Mouse (Mus musculus): ENCODE results near the gene Smoc2. TPM values are rescaled to one million over a fixed set of nuclear protein-coding genes. Genes with fewer than 3 reads are reported as not detected.

Smoc2 gene
- polyA plus RNA-seq, 1 experiment from 2014 or later: 4.6 TPM

GRCm38 (mm10) chr17:14280425-14280833 is 1.1 kb downstream of the Smoc2 start:
- DNase-seq (no peak), ATAC-seq (ENCODE audit: low read depth) (no peak)
- Histone ChIP-seq H3K4me2 (peak overlapping the region; percentile 51), H3K4me1 (replicated peaks) (no peaks in the 10 kb centered on the region), H3K9ac (no peak overlapping the region), H3K36me3 (no peaks in the 10 kb centered on the region), H3K9me3 (replicated peaks) (no peaks in the 10 kb centered on the region), H3K4me3 (replicated peaks) (peak overlapping the region; percentile 43), H3K27ac (no peak overlapping the region), H3K27me3 (peaks cover 71% of the 10 kb centered on the region)
- WGBS (ENCODE audit: insufficient replicate concordance): 1% methylated on average over 31 of the region's 31 CpGs

- peak; percentile 23 for DNase-seq
- H3K9ac ChIP-seq: no peak overlapping the region
- H3K27ac ChIP-seq: no peak overlapping the region
- no peaks in the 10 kb centered on the region for H3K4me1 ChIP-seq (replicated peaks)
- WGBS (ENCODE audit: insufficient replicate concordance): 41% methylated on average over 7 of the region's 7 CpGs
- H3K9me3 ChIP-seq (replicated peaks): no peaks in the 10 kb centered on the region
- no peak for ATAC-seq (ENCODE audit: low read depth)
- H3K36me3 ChIP-seq: no peaks in the 10 kb centered on the region
- H3K27me3 ChIP-seq: peaks cover 10% of the 10 kb centered on the region; the same call in 1 of the 2 replicates
- H3K4me2 ChIP-seq: no peak overlapping the region
- H3K4me3 ChIP-seq (replicated peaks): no peak overlapping the region
Measured at GRCm38 (mm10) chr17:14288015-14288616, 8.8 kb downstream of the Smoc2 start.

GRCm38 (mm10) chr17:14293617-14294016 is 14.3 kb downstream of the Smoc2 start:
- no peaks in the 10 kb centered on the region for H3K4me1 ChIP-seq (replicated peaks)
- 48% methylated on average over 5 of the region's 5 CpGs for whole genome bisulfite sequencing (ENCODE audit: insufficient replicate concordance)
- H3K9me3 ChIP-seq (replicated peaks): no peaks in the 10 kb centered on the region
- H3K4me3 ChIP-seq (replicated peaks): no peak overlapping the region
- H3K36me3 ChIP-seq: no peaks in the 10 kb centered on the region
- no peaks in the 10 kb centered on the region for H3K27me3 ChIP-seq
- DNase-seq: no peak
- no peak overlapping the region for H3K9ac ChIP-seq
- H3K27ac ChIP-seq: no peak overlapping the region
- no peak overlapping the region for H3K4me2 ChIP-seq
- ATAC-seq (ENCODE audit: low read depth): no peak

- Histone ChIP-seq H3K4me3 (replicated peaks) (no peak overlapping the region), H3K4me1 (replicated peaks) (no peaks in the 10 kb centered on the region), H3K27ac (no peak overlapping the region), H3K36me3 (no peaks in the 10 kb centered on the region), H3K9ac (no peak overlapping the region), H3K27me3 (no peaks in the 10 kb centered on the region), H3K9me3 (replicated peaks) (no peaks in the 10 kb centered on the region), H3K4me2 (no peak overlapping the region)
- ATAC-seq (ENCODE audit: low read depth) (no peak), DNase-seq (no peak)
- 44% methylated on average over 3 of the region's 3 CpGs for WGBS (ENCODE audit: insufficient replicate concordance)
Measured at GRCm38 (mm10) chr17:14295146-14295545, 15.8 kb downstream of the Smoc2 start.

GRCm38 (mm10) chr17:14300361-14300760 is 21.1 kb downstream of the Smoc2 start:
- Histone ChIP-seq H3K27me3 (no peaks in the 10 kb centered on the region), H3K9ac (no peak overlapping the region), H3K36me3 (no peaks in the 10 kb centered on the region), H3K4me2 (no peak overlapping the region), H3K4me1 (replicated peaks) (no peaks in the 10 kb centered on the region), H3K9me3 (replicated peaks) (no peaks in the 10 kb centered on the region), H3K4me3 (replicated peaks) (no peak overlapping the region), H3K27ac (no peak overlapping the region)
- WGBS (ENCODE audit: insufficient replicate concordance): 53% methylated on average over 5 of the region's 5 CpGs
- DNase-seq: no peak
- no peak for ATAC-seq (ENCODE audit: low read depth)

DNA sequence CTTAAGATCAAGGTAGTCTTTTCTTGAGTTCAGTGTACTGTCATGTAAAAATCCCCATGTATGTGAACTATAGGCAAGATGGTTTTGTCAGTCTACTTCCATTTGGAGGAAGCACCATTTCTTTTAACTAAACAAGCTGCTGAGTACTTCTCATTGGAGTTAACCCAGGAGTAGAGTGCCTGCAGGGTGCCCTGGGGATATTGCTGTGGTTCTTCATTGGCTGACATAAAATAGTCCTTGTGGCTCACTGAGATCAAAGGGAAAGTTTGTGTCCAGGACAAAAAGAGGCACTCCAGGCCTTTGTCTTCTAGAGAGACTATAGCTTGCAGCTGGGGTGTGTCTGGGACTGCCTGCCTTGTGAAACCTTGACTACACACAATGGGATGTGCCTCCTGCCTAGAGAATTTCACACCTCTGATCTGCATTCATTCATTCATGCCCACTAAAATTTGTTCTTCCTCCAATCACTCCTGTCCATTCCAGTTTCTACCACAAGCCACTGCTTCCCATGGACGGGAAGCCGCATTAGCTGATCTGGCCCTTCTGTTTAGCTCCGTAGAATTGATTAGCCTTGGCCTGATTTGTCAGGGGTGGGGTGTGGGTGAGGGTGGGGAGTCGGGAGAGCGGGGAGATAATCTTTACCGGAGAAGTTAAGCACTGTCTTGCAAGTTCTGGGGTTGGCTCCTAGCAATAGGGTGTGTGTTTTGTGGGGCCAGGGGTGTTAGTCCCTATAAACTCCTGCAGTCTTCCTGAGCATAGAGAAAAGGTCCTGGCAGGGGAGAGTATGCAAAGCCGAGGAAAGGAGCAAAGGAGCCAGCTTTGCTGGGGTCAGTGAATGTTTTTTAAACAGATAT is 22.4 kb downstream of the Smoc2 start:
- no peak overlapping the region for H3K9ac ChIP-seq
- ATAC-seq (ENCODE audit: low read depth) (no peak), DNase-seq (no peak)
- H3K4me2 ChIP-seq: no peak overlapping the region
- H3K27ac ChIP-seq: no peak overlapping the region
- 28% methylated on average over 7 of the region's 7 CpGs for WGBS (ENCODE audit: insufficient replicate concordance)
- no peaks in the 10 kb centered on the region for H3K4me1 ChIP-seq (replicated peaks)
- no peaks in the 10 kb centered on the region for H3K36me3 ChIP-seq
- no peak overlapping the region for H3K4me3 ChIP-seq (replicated peaks)
- no peaks in the 10 kb centered on the region for H3K27me3 ChIP-seq
- no peaks in the 10 kb centered on the region for H3K9me3 ChIP-seq (replicated peaks)

GRCm38 (mm10) chr17:14302356-14302755 is 23.1 kb downstream of the Smoc2 start:
- ATAC-seq (ENCODE audit: low read depth) (no peak), DNase-seq (no peak)
- 58% methylated on average over 6 of the region's 6 CpGs for WGBS (ENCODE audit: insufficient replicate concordance)

DNA sequence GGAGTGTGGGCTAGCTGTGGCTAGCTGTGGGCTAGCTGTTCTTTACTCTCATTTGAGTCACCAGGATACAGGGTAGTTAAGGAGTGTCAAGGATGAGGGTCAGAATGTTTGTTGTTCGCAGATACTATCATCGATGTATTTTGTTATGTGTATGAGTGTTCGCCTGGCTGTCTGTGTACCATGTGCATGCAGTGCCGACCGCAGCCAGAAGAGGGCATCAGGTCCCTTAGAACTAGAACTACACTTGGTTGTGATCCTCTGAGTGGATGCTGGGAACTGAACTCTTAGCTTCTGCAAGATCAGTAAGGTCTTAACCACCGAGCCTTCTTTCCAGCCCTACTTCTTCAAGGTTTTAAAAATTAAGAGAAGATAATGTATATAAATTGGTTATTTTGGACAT is 24.4 kb downstream of the Smoc2 start:
- Histone ChIP-seq H3K9me3 (replicated peaks) (no peaks in the 10 kb centered on the region), H3K36me3 (no peaks in the 10 kb centered on the region), H3K27ac (no peak overlapping the region), H3K27me3 (no peaks in the 10 kb centered on the region), H3K4me1 (replicated peaks) (no peaks in the 10 kb centered on the region), H3K4me2 (no peak overlapping the region), H3K9ac (no peak overlapping the region), H3K4me3 (replicated peaks) (no peak overlapping the region)
- DNase-seq (no peak), ATAC-seq (ENCODE audit: low read depth) (no peak)
- 81% methylated on average over 6 of the region's 6 CpGs for WGBS (ENCODE audit: insufficient replicate concordance)

More at GRCm38 (mm10) chr17:14302356-14302755, 23.1 kb downstream of the Smoc2 start:
- Histone ChIP-seq H3K4me1 (replicated peaks) (no peaks in the 10 kb centered on the region), H3K9ac (no peak overlapping the region), H3K27ac (no peak overlapping the region), H3K4me3 (replicated peaks) (no peak overlapping the region), H3K4me2 (no peak overlapping the region), H3K36me3 (no peaks in the 10 kb centered on the region), H3K27me3 (no peaks in the 10 kb centered on the region), H3K9me3 (replicated peaks) (no peaks in the 10 kb centered on the region)

GRCm38 (mm10) chr17:14309884-14310283 is 30.6 kb downstream of the Smoc2 start:
- ATAC-seq (ENCODE audit: low read depth) (no peak), DNase-seq (no peak)
- no peak overlapping the region for H3K4me2 ChIP-seq
- H3K9ac ChIP-seq: no peak overlapping the region
- H3K36me3 ChIP-seq: no peaks in the 10 kb centered on the region
- no peaks in the 10 kb centered on the region for H3K27me3 ChIP-seq
- no peaks in the 10 kb centered on the region for H3K4me1 ChIP-seq (replicated peaks)
- H3K9me3 ChIP-seq (replicated peaks): no peaks in the 10 kb centered on the region
- H3K4me3 ChIP-seq (replicated peaks): no peak overlapping the region
- WGBS (ENCODE audit: insufficient replicate concordance): 76% methylated on average over 3 of the region's 3 CpGs
- no peak overlapping the region for H3K27ac ChIP-seq

GRCm38 (mm10) chr17:14312440-14312839 is 33.1 kb downstream of the Smoc2 start:
- no peaks in the 10 kb centered on the region for H3K4me1 ChIP-seq (replicated peaks)
- no peak overlapping the region for H3K9ac ChIP-seq
- ATAC-seq (ENCODE audit: low read depth): no peak
- no peak overlapping the region for H3K27ac ChIP-seq
- no peak for DNase-seq
- H3K36me3 ChIP-seq: no peaks in the 10 kb centered on the region
- no peaks in the 10 kb centered on the region for H3K9me3 ChIP-seq (replicated peaks)
- no peak overlapping the region for H3K4me3 ChIP-seq (replicated peaks)
- no peak overlapping the region for H3K4me2 ChIP-seq
- 55% methylated on average over 6 of the region's 6 CpGs for WGBS (ENCODE audit: insufficient replicate concordance)
- H3K27me3 ChIP-seq: no peaks in the 10 kb centered on the region

- 53% methylated on average over 1 of the region's 1 CpGs for WGBS (ENCODE audit: insufficient replicate concordance)
- ATAC-seq (ENCODE audit: low read depth) (no peak), DNase-seq (no peak)
- Histone ChIP-seq H3K4me2 (no peak overlapping the region), H3K4me1 (replicated peaks) (no peaks in the 10 kb centered on the region), H3K36me3 (no peaks in the 10 kb centered on the region), H3K4me3 (replicated peaks) (no peak overlapping the region), H3K27ac (no peak overlapping the region), H3K27me3 (no peaks in the 10 kb centered on the region), H3K9me3 (replicated peaks) (no peaks in the 10 kb centered on the region), H3K9ac (no peak overlapping the region)
Measured at GRCm38 (mm10) chr17:14314308-14314707, 35.0 kb downstream of the Smoc2 start.

DNA sequence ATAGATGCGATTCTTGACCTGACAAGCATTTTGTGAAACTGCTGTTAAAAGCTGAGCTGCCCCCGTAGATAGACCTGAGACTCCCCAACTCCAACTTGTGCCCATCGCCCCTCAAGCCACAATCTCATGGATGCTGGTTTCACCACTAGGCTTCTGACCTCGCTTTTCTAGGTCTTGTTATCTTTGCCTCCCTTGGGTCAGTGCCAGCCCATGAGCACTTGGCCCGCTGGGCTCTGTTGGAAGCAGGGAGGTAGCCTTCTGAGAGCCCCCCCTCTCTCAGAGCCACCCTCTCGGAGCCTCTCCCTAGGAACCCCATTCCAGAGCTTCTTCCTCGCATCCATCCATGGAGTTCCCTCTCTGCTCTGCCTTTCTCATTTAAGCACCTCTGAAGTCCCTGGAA is 37.2 kb downstream of the Smoc2 start:
- no peak overlapping the region for H3K4me2 ChIP-seq
- no peak for ATAC-seq (ENCODE audit: low read depth)
- no peaks in the 10 kb centered on the region for H3K27me3 ChIP-seq

More for the DNA sequence above, 37.2 kb downstream of the Smoc2 start:
- Histone ChIP-seq H3K4me3 (replicated peaks) (no peak overlapping the region), H3K9ac (no peak overlapping the region), H3K9me3 (replicated peaks) (no peaks in the 10 kb centered on the region), H3K4me1 (replicated peaks) (no peaks in the 10 kb centered on the region), H3K27ac (no peak overlapping the region), H3K36me3 (no peaks in the 10 kb centered on the region)
- DNase-seq: no peak
- 60% methylated on average over 7 of the region's 7 CpGs for WGBS (ENCODE audit: insufficient replicate concordance)
